Mouse (Mus musculus) G1E (cell line): Measurements from ENCODE around the gene Cwc27.

ENCODE experiments used
- CTCF ChIP-seq: IDR thresholded peaks from 2 replicates; pipeline ENCODE4 v1.5.1; 2012; ENCODE audit warnings: low read depth, low read length, inconsistent platforms, mixed read lengths
- GATA1 ChIP-seq: IDR thresholded peaks from 2 replicates; pipeline ENCODE4 v1.6.1; 2012; ENCODE audit warnings: borderline replicate concordance, low read length, inconsistent platforms, mixed read lengths
- GATA2 ChIP-seq: IDR thresholded peaks from 2 replicates; pipeline ENCODE4 v1.6.1; 2012; ENCODE audit warnings: low read depth, low read length, inconsistent platforms, borderline replicate concordance
- POLR2AphosphoS5 ChIP-seq: IDR thresholded peaks from 2 replicates; pipeline ENCODE4 v1.6.1; 2012; ENCODE audit warnings: low read depth, low read length, inconsistent platforms; ENCODE audit not compliant: insufficient replicate concordance
- TAL1 ChIP-seq: conservative IDR thresholded peaks from 2 replicates; pipeline ENCODE4 v1.6.1; 2012; ENCODE audit warnings: low read depth, low read length, inconsistent platforms, mixed read lengths

DNA sequence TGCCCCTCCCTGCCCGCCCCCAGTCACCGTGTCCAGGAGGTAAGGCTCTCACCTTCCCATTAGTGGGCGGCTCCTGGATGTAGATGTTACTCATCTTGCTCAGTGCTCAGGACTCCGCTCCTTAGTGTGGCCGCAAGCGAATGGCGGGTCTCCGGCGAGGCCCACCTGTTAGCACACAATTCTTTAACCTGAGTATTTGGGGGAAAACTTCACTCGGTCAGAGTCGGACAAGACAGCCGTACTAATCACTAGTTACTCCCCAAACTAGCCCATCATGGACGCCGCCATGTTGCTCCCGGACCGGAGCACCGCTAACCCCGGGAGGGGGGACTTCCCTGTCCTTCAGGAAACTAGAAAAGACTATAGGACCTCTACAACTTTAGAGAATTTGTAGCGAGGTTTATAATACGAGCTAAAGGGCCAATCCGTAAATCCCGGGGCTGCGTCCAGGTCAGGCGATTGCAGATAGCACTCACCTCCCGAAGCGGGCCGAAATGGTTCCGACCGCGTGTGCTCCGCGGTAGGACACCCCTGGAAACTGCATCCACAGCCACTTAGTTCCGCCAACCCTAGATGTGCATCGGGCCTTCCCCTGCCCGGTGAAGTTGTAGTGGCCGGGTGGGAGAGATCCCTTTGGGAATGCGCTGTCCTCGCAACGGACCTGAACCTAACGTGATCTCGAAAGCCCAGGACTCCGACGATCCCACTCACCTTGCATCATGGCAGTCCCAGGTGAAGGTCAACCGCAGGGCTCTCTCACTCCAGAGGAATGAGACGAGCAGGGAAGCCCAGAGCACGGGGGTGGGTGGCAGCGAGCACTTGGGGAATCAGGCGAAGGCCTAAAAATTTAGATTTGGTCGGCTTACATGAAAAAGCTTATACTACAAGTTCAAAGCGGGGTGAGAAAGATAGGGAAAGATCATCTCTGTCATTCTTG lies at the start of gene Cwc27:
- TF ChIP-seq GATA2 (no peak), CTCF (no peak), TAL1 (no peak), GATA1 (no peak), POLR2AphosphoS5 (no peak)
